Mouse (Mus musculus) retina, adult 2 months (tissue): ENCODE measurements at regions not wholly inside any gene's neighbourhood (a gene's known extent, or its start where the extent isn't known, plus 50 kb on each side); places are given as distances from the start of the nearest gene placed in this dataset.
A peak's percentile ranks its signal among the peaks of the same experiment; 100 is the strongest.

Experiments used
- DNase-seq: peaks from one replicate; pipeline ENCODE4 v3.0.0-alpha.2; 2012; ENCODE audit warnings: low read depth, low spot score

DNA sequence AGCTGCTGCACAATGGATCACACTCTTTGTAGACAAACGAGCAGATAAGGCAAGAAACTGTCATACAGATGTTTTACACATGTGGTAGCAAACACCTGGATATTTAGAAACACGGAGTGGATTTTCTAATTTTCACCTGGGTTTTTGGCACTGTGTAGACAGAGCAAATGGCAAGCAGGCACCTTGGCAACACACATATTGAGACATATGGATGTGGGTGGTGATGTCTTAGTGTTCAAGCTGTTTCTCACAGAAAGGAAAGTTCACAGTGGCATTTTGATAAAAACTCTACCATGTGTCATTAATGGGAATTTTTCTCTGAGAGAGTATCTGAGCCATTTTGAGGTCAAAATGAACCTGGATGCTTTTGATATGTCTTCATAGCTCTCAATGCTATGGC, 417.9 kb upstream of the Megf9 start:
- no peak for DNase-seq

DNA sequence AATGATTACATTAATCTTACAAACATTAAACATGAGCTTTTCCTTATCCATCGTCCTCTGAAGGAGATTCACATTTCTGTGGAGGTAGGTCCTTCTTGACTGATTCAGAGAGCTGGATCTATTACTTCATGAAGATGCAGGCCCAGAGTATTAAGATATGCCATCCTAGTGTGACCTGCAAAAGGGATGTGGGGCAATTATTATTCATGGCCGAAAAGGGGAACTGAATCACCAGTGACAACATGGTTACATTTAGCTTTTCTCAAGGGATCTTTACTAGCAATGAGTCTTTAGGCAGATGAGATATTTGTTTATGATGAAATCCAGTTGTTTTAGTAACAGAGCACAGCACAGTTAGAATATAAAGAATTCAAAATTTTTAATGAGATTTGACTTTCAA, 405.4 kb upstream of the Megf9 start:
- no peak for DNase-seq

DNA sequence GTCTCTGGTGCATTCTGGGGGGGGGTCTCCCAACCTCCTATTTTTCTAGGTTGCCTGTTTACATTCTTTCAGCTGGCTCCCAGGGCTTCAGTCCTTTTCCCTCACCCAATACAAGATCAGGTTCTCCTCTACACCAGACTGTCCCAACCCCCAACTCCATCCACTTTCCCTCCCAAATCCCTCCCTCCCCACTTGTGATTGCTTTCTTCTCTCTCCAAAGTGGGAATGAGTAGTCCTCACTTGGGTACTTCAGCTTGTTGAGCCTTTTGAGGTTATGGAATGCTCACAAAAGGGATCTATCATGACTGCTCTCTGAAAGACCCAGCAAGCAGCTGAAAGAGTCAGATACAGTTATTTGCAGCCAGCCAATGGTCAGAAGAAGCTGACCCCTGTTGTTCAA, 399.3 kb upstream of the Megf9 start:
- DNase-seq = no peak

- peak; percentile 2 for DNase-seq
These were observed 387.3 kb upstream of the Megf9 start for GRCm38 (mm10) chr4:70921972-70922692.

GRCm38 (mm10) chr4:70914566-70914965, 379.8 kb upstream of the Megf9 start:
- DNase-seq = no peak

GRCm38 (mm10) chr4:70906771-70907749, 372.3 kb upstream of the Megf9 start:
- no peak for DNase-seq
